Mouse (Mus musculus) spleen, adult 2 months (tissue): ENCODE data around the gene Cd244a.

ENCODE experiments used
- CTCF ChIP-seq: fragments of 200-500 bp; IDR thresholded peaks from 2 replicates; pipeline ENCODE4 v1.5.1; 2011; ENCODE audit warnings: mild to moderate bottlenecking, inconsistent platforms; ENCODE audit not compliant: insufficient read depth, insufficient read length, insufficient replicate concordance; ENCODE audit errors: extremely low read depth
- POLR2A ChIP-seq: fragments of 200-500 bp; IDR thresholded peaks from 2 replicates; pipeline ENCODE4 v1.6.1; 2011; ENCODE audit warnings: low read depth, low read length, inconsistent platforms

GRCm38 (mm10) chr1:171561639-171562225, 2.7 kb downstream of the Cd244a start:
- no peak for TF ChIP-seq CTCF
- no peak for TF ChIP-seq POLR2A
